8 mouse cellular contexts compared by ENCODE assay signal in genomic region chr2:154558264-154559039, GRCm38 (mm10). TPM values are rescaled to one million over a fixed set of nuclear protein-coding genes. Genes with fewer than 3 reads are reported as not detected.
A peak's percentile ranks its signal among the peaks of the same experiment; 100 is the strongest.
DNase-seq lines count a peak whose midpoint lies in the region; ATAC-seq and TF ChIP-seq lines count a peak whose summit lies in the region.

Gene Necab3 (minus strand): TSS chr2:154558890.

- H3K4me3 ChIP-seq in heart, adult 2 months = peak within 1 kb of the TSS; percentile 27
- 0 out of 2 replicates have a peak within 1 kb of the TSS, but pooled peaks have one; percentile 14 for H3K4me3 ChIP-seq in brown adipose tissue, adult 24 weeks (ENCODE audit: insufficient read depth, low read depth, low read length)
- peak within 1 kb of the TSS; percentile 47 for H3K4me3 ChIP-seq in forebrain, embryonic 10.5 days
- peak within 1 kb of the TSS; percentile 48 for H3K4me3 ChIP-seq in hindbrain, embryonic 15.5 days
- peak within 1 kb of the TSS; percentile 34 for H3K4me3 ChIP-seq in limb, embryonic 15.5 days
- peak within 1 kb of the TSS; percentile 28 for H3K4me3 ChIP-seq in neural tube, embryonic 12.5 days

- H3K27me3 ChIP-seq in heart, adult 2 months (ENCODE audit: control insufficient read depth, insufficient read depth, low read length) = no peaks in the 10 kb centered on the region
- H3K27me3 ChIP-seq in forebrain, embryonic 10.5 days (ENCODE audit: poor library complexity, severe bottlenecking) = peaks cover 30% of the 10 kb centered on the region
- H3K27me3 ChIP-seq in hindbrain, embryonic 15.5 days = no peaks in the 10 kb centered on the region
- H3K27me3 ChIP-seq in limb, embryonic 15.5 days = no peaks in the 10 kb centered on the region
- H3K27me3 ChIP-seq in neural tube, embryonic 12.5 days (replicated peaks) = no peaks in the 10 kb centered on the region

- no peaks in the 10 kb centered on the region for H3K79me2 ChIP-seq in heart, adult 2 months (replicated peaks; ENCODE audit: control insufficient read depth, insufficient read depth, low read length)

- intact Hi-C loops in heart, adult 2 months (cut with DNase I) = no loop called here

- peak; percentile 81 for ATAC-seq in hindbrain, embryonic 15.5 days (ENCODE audit: low FRiP score, low read depth)
- 0 out of 2 replicates have a peak, but pooled peaks have one; percentile 52 for ATAC-seq in limb, embryonic 15.5 days (ENCODE audit: insufficient number of reproducible peaks, low FRiP score, low TSS enrichment, low read depth)
- peak; percentile 85 for ATAC-seq in neural tube, embryonic 12.5 days (ENCODE audit: low FRiP score, low read depth)

- TF ChIP-seq CTCF in heart, adult 2 months (IDR thresholded peaks at IDR 0.05) = no peak

- H3K9ac ChIP-seq in heart, adult 2 months (ENCODE audit: low read depth, low read length) = peak within 1 kb of the TSS; percentile 36; the same call in 1 of the 2 replicates
- H3K9ac ChIP-seq in hindbrain, embryonic 15.5 days = peak within 1 kb of the TSS; percentile 55
- peak within 1 kb of the TSS; percentile 18; the same call in 1 of the 2 replicates for H3K9ac ChIP-seq in limb, embryonic 15.5 days
- H3K9ac ChIP-seq in neural tube, embryonic 12.5 days = peak within 1 kb of the TSS; percentile 54

- peak; percentile 44 to 45 for DNase-seq in heart, adult 2 months
- no peak for DNase-seq in heart, adult 8-10 months (ENCODE audit: low spot score)
- DNase-seq in forebrain, embryonic 10.5 days (ENCODE audit: extremely low spot score, low spot score) = peak; percentile 54
- DNase-seq in thymus, postnatal 10 days (ENCODE audit: low spot score in 2 of 2) = peak; percentile 64

- peaks cover 5% of the 10 kb centered on the region for H3K4me1 ChIP-seq in heart, adult 2 months (ENCODE audit: control insufficient read depth, insufficient read depth, low read length)
- no peaks in the 10 kb centered on the region; the same call in 1 of the 2 replicates for H3K4me1 ChIP-seq in brown adipose tissue, adult 24 weeks (ENCODE audit: control insufficient read depth, insufficient read depth, insufficient read length, low read length)
- H3K4me1 ChIP-seq in forebrain, embryonic 10.5 days = peaks cover 42% of the 10 kb centered on the region
- peaks cover 32% of the 10 kb centered on the region for H3K4me1 ChIP-seq in hindbrain, embryonic 15.5 days (replicated peaks)
- peaks cover 36% of the 10 kb centered on the region for H3K4me1 ChIP-seq in limb, embryonic 15.5 days
- peaks cover 24% of the 10 kb centered on the region for H3K4me1 ChIP-seq in neural tube, embryonic 12.5 days

- H3K36me3 ChIP-seq in heart, adult 2 months (ENCODE audit: control insufficient read depth, insufficient read depth, low read length) = no peaks in the 10 kb centered on the region
- peaks cover 41% of the 10 kb centered on the region for H3K36me3 ChIP-seq in forebrain, embryonic 10.5 days (replicated peaks)
- no peaks in the 10 kb centered on the region for H3K36me3 ChIP-seq in hindbrain, embryonic 15.5 days
- H3K36me3 ChIP-seq in limb, embryonic 15.5 days = peaks cover 21% of the 10 kb centered on the region
- peaks cover 18% of the 10 kb centered on the region for H3K36me3 ChIP-seq in neural tube, embryonic 12.5 days

- no peak within 1 kb of the TSS; the same call in 1 of the 2 replicates for H3K27ac ChIP-seq in heart, adult 2 months
- H3K27ac ChIP-seq in brown adipose tissue, adult 24 weeks (replicated peaks; ENCODE audit: low read depth, low read length) = no peak within 1 kb of the TSS
- H3K27ac ChIP-seq in forebrain, embryonic 10.5 days = peak within 1 kb of the TSS; percentile 70
- H3K27ac ChIP-seq in hindbrain, embryonic 15.5 days (replicated peaks) = peak within 1 kb of the TSS; percentile 37; the same call in 1 of the 2 replicates
- peak within 1 kb of the TSS; percentile 54; the same call in 1 of the 2 replicates for H3K27ac ChIP-seq in limb, embryonic 15.5 days
- H3K27ac ChIP-seq in neural tube, embryonic 12.5 days = 0 out of 2 replicates have a peak within 1 kb of the TSS, but pooled peaks have one; percentile 26

- no peak for TF ChIP-seq EP300 in heart, adult 2 months (IDR thresholded peaks at IDR 0.05; ENCODE audit: insufficient read depth, low read depth, low read length)

- 10% methylated on average over 34 of the region's 34 CpGs for WGBS in heart, adult 2 months
- WGBS in forebrain, embryonic 10.5 days = 3% methylated on average over 34 of the region's 34 CpGs
- 3% methylated on average over 33 of the region's 34 CpGs for WGBS in hindbrain, embryonic 15.5 days
- WGBS in limb, embryonic 15.5 days = 9% methylated on average over 34 of the region's 34 CpGs
- 5% methylated on average over 33 of the region's 34 CpGs for WGBS in neural tube, embryonic 12.5 days

- no peaks in the 10 kb centered on the region for H3K9me3 ChIP-seq in forebrain, embryonic 10.5 days
- H3K9me3 ChIP-seq in hindbrain, embryonic 15.5 days = no peaks in the 10 kb centered on the region
- H3K9me3 ChIP-seq in limb, embryonic 15.5 days = no peaks in the 10 kb centered on the region
- H3K9me3 ChIP-seq in neural tube, embryonic 12.5 days = no peaks in the 10 kb centered on the region

- peak within 1 kb of the TSS; percentile 87 for H3K4me2 ChIP-seq in hindbrain, embryonic 15.5 days
- peak within 1 kb of the TSS; percentile 68 for H3K4me2 ChIP-seq in limb, embryonic 15.5 days
- H3K4me2 ChIP-seq in neural tube, embryonic 12.5 days (replicated peaks) = peak within 1 kb of the TSS; percentile 68

- no peak for TF ChIP-seq POLR2A in heart, adult 2 months (IDR thresholded peaks at IDR 0.05; ENCODE audit: insufficient read depth, low read depth, low read length)

RNA-seq across cellular contexts. Expression of gene Necab3, which starts in this region (rescaled TPM):
- total RNA-seq in heart, adult 2 months (2021) = under 1 TPM; 0.20 to 0.23 TPM
- 0.90 and 1.7 TPM in 2 replicates for polyA plus RNA-seq in heart, adult 2 months (2012; rRNA removed)
- total RNA-seq in heart, adult 8-10 months (2022) = 1 to 10 TPM in 1 of 4 experiments, under 1 TPM in 3; 0.25 to 1.2 (median 0.60) TPM
- not detected in 2 replicates for polyA plus RNA-seq in brown adipose tissue, adult 24 weeks (2012; ENCODE audit: insufficient read depth, insufficient read length, missing spikeins)
- 3.6 and 3.9 TPM in 2 replicates for polyA plus RNA-seq in forebrain, embryonic 10.5 days (2016; fragmentation: Nextera tagmentation; extraction: Ambion mirVana)
- 20.3 and 21.4 TPM in 2 replicates for polyA plus RNA-seq in hindbrain, embryonic 15.5 days (2015; fragmentation: Nextera tagmentation; extraction: Ambion mirVana)
- 3.7 and 4.0 TPM in 2 replicates for polyA plus RNA-seq in limb, embryonic 15.5 days (2015; fragmentation: Nextera tagmentation; extraction: Ambion mirVana)
- polyA plus RNA-seq in neural tube, embryonic 12.5 days (2016; fragmentation: Nextera tagmentation; extraction: Ambion mirVana) = 15.6 and 18.2 TPM in 2 replicates

Comparison
In these comparisons a context has a peak if more than half of its experiments do, and no peak if none do; other contexts are left out.
1. H3K27ac ChIP-seq: peak in forebrain, embryonic 10.5 days (single experiment), hindbrain, embryonic 15.5 days (single experiment), limb, embryonic 15.5 days (single experiment) and neural tube, embryonic 12.5 days (single experiment); none in heart, adult 2 months (single experiment) and brown adipose tissue, adult 24 weeks (single experiment).
2. Peak in every context shown above with its lines, with median percentiles within 50 percentile points of each other: H3K4me3 ChIP-seq, H3K9ac ChIP-seq, ATAC-seq and H3K4me2 ChIP-seq.